Mouse (Mus musculus) bone marrow macrophage, adult 2 months (primary cell): Measurements from ENCODE around the gene Rnf169. TPM values are rescaled to one million over a fixed set of nuclear protein-coding genes. Genes with fewer than 3 reads are reported as not detected.
A peak's percentile ranks its signal among the peaks of the same experiment; 100 is the strongest.
"Not testable (repeated sequence)": the region's sequence is repeated elsewhere in the genome, so short reads cannot be mapped to it uniquely, and the experiment has no call there.

Source experiments
- H3K27ac ChIP-seq: 2 replicates; pipeline ENCODE4 v1.5.1; 2012; ENCODE audit warnings: low read depth, low read length; ENCODE audit not compliant: insufficient read depth
- H3K4me1 ChIP-seq: 2 replicates; pipeline ENCODE4 v1.6.1; 2012; ENCODE audit warnings: low read length; ENCODE audit not compliant: control insufficient read depth, insufficient read depth
- H3K4me3 ChIP-seq: 2 replicates; pipeline ENCODE4 v1.5.1; 2012; ENCODE audit warnings: mild to moderate bottlenecking, low read length, moderate library complexity; ENCODE audit not compliant: insufficient read depth
- CTCF ChIP-seq: IDR thresholded peaks from 2 replicates; pipeline ENCODE4 v1.5.1; 2012; ENCODE audit warnings: low read depth, mild to moderate bottlenecking, low read length, moderate library complexity
- POLR2A ChIP-seq: IDR thresholded peaks from 2 replicates; pipeline ENCODE4 v1.6.1; 2012; ENCODE audit warnings: mild to moderate bottlenecking, low read depth, low read length, borderline replicate concordance
- polyA plus RNA-seq: library from polyadenylated mRNA; stranded (reverse); fragments of >200 nt; gene quantifications from 2 replicates; pipeline ENCODE4 v1.2.4, GENCODE M21; 2012; ENCODE audit not compliant: missing spikeins, insufficient read depth, insufficient read length

Rnf169 gene
- polyA plus RNA-seq, 1 experiment, result 27.9 TPM

- Histone ChIP-seq H3K4me1 (peaks cover 30% of the 10 kb centered on the region), H3K4me3 (no peak overlapping the region), H3K27ac (peak overlapping the region; percentile 67)
- TF ChIP-seq CTCF (no peak), POLR2A (no peak)
Measured at GRCm38 (mm10) chr7:99982256-99983242, 2.3 kb upstream of the Rnf169 start.

GRCm38 (mm10) chr7:99981311-99981710, 1.1 kb upstream of the Rnf169 start:
- peaks cover 32% of the 10 kb centered on the region for H3K4me1 ChIP-seq
- H3K27ac ChIP-seq, result no peak overlapping the region
- TF ChIP-seq CTCF, result no peak
- TF ChIP-seq POLR2A, result no peak
- H3K4me3 ChIP-seq, result no peak overlapping the region

GRCm38 (mm10) chr7:99979546-99980131, 609 bp downstream of the Rnf169 start:
- peak overlapping the region; percentile 64 for H3K27ac ChIP-seq
- H3K4me3 ChIP-seq, result peak overlapping the region; percentile 88
- TF ChIP-seq POLR2A (no peak), CTCF (no peak)
- H3K4me1 ChIP-seq, result peaks cover 39% of the 10 kb centered on the region

GRCm38 (mm10) chr7:99979081-99979480, 1.2 kb downstream of the Rnf169 start:
- TF ChIP-seq POLR2A, result no peak
- no peak for TF ChIP-seq CTCF
- Histone ChIP-seq H3K4me3 (peak overlapping the region; percentile 88), H3K27ac (no peak overlapping the region), H3K4me1 (peaks cover 44% of the 10 kb centered on the region)

GRCm38 (mm10) chr7:99978041-99978440, 2.2 kb downstream of the Rnf169 start:
- no peak overlapping the region for H3K27ac ChIP-seq
- TF ChIP-seq CTCF, result no peak
- no peak for TF ChIP-seq POLR2A
- H3K4me1 ChIP-seq, result peaks cover 41% of the 10 kb centered on the region
- H3K4me3 ChIP-seq, result no peak overlapping the region

GRCm38 (mm10) chr7:99975819-99976575, 4.3 kb downstream of the Rnf169 start:
- no peak for TF ChIP-seq CTCF
- no peak for TF ChIP-seq POLR2A
- H3K4me1 ChIP-seq, result peaks cover 30% of the 10 kb centered on the region
- peak overlapping the region; percentile 23; the same call in 1 of the 2 replicates for H3K27ac ChIP-seq
- H3K4me3 ChIP-seq, result no peak overlapping the region

- TF ChIP-seq POLR2A (no peak), CTCF (no peak)
- no peak overlapping the region for H3K27ac ChIP-seq
Measured at GRCm38 (mm10) chr7:99974208-99974970, 5.9 kb downstream of the Rnf169 start.

GRCm38 (mm10) chr7:99972912-99973311, 7.3 kb downstream of the Rnf169 start:
- peaks cover 29% of the 10 kb centered on the region for H3K4me1 ChIP-seq
- H3K4me3 ChIP-seq, H3K27ac ChIP-seq: not testable (repeated sequence)

More at GRCm38 (mm10) chr7:99974208-99974970, 5.9 kb downstream of the Rnf169 start:
- no peak overlapping the region for H3K4me3 ChIP-seq
- H3K4me1 ChIP-seq, result peaks cover 26% of the 10 kb centered on the region

- Histone ChIP-seq H3K4me1 (peaks cover 33% of the 10 kb centered on the region), H3K27ac (no peak overlapping the region), H3K4me3 (no peak overlapping the region)
- TF ChIP-seq CTCF, result no peak
- TF ChIP-seq POLR2A, result no peak
Measured at GRCm38 (mm10) chr7:99971926-99972325, 8.3 kb downstream of the Rnf169 start.
